In genomic region chr6:47275065-47275464, GRCm38 (mm10) we compare ENCODE assay signal across 30 mouse cellular contexts.
DNase-seq lines count a peak whose midpoint lies in the region; ATAC-seq lines count a peak whose summit lies in the region.
"Had no signal": no experiment of that assay in that cellular context is flagged by ENCODE, and none has a peak within 500 bp of the region (broad histone marks: within the 10 kb centered on the region; RNA-seq: fewer than 3 reads in every experiment).

No protein-coding gene starts in this region.

- no peak overlapping the region for H3K9ac ChIP-seq in midbrain, embryonic 13.5 days (replicated peaks)
- no peak overlapping the region for H3K9ac ChIP-seq in midbrain, embryonic 16.5 days (ENCODE audit: low read depth, low read length)
- H3K9ac ChIP-seq: embryonic facial prominence, embryonic 15.5 days; hindbrain, embryonic 12.5 days; limb, embryonic 12.5 days; liver, embryonic 15.5 days; lung, embryonic 15.5 days; midbrain, embryonic 15.5 days; neural tube, embryonic 13.5 days had no signal

- no peaks in the 10 kb centered on the region for H3K9me3 ChIP-seq in heart, embryonic 10.5 days
- no peaks in the 10 kb centered on the region for H3K9me3 ChIP-seq in midbrain, embryonic 13.5 days
- H3K9me3 ChIP-seq in midbrain, embryonic 16.5 days (replicated peaks; ENCODE audit: control insufficient read depth, low read length, poor library complexity, severe bottlenecking) = no peaks in the 10 kb centered on the region
- H3K9me3 ChIP-seq: embryonic facial prominence, embryonic 10.5 days; embryonic facial prominence, embryonic 15.5 days; hindbrain, embryonic 12.5 days; limb, embryonic 12.5 days; liver, embryonic 15.5 days; lung, embryonic 15.5 days; midbrain, embryonic 15.5 days; neural tube, embryonic 13.5 days had no signal

- no peak for ATAC-seq in midbrain, embryonic 13.5 days
- no peak for ATAC-seq in midbrain, embryonic 16.5 days
- ATAC-seq: forebrain, embryonic 14.5 days; inflammation-experienced regulatory T-cells, adult 6 months; midbrain, embryonic 15.5 days had no signal

- DNase-seq in heart, adult 11 months = peak; percentile 10
- DNase-seq in heart, embryonic 10.5 days (ENCODE audit: low spot score) = no peak
- DNase-seq in embryo, embryonic 11 days = peak; percentile 16
- no peak for DNase-seq in layer of hippocampus, adult 9-11 months
- DNase-seq in heart, postnatal 36 days = no peak
- DNase-seq: adrenal gland, adult 8-10 months; cerebellum, adult 11 months; cerebellum, adult 9-10 months; cerebellum, postnatal 36 days; gastrocnemius, adult 2 months; gastrocnemius, postnatal 36 days; heart, postnatal 14 days; kidney, adult 11 months; kidney, postnatal 14 days; lung, postnatal 36 days; right cerebral cortex, postnatal 14 days; thymus, postnatal 4 days had no signal

- H3K36me3 ChIP-seq in heart, embryonic 10.5 days = no peaks in the 10 kb centered on the region
- peaks cover 18% of the 10 kb centered on the region for H3K36me3 ChIP-seq in midbrain, embryonic 13.5 days
- no peaks in the 10 kb centered on the region for H3K36me3 ChIP-seq in midbrain, embryonic 16.5 days (ENCODE audit: control insufficient read depth, insufficient read depth, low read length)
- H3K36me3 ChIP-seq: embryonic facial prominence, embryonic 10.5 days; embryonic facial prominence, embryonic 15.5 days; hindbrain, embryonic 12.5 days; limb, embryonic 12.5 days; liver, embryonic 15.5 days; lung, embryonic 15.5 days; midbrain, embryonic 15.5 days had no signal

- H3K27ac ChIP-seq in heart, embryonic 10.5 days = no peak overlapping the region
- H3K27ac ChIP-seq in midbrain, embryonic 13.5 days = 0 out of 2 replicates have a peak overlapping the region, but pooled peaks have one; percentile 19
- no peak overlapping the region for H3K27ac ChIP-seq in midbrain, embryonic 16.5 days (ENCODE audit: low read length)
- H3K27ac ChIP-seq: embryonic facial prominence, embryonic 10.5 days; embryonic facial prominence, embryonic 15.5 days; gastrocnemius, adult 2 months; hindbrain, embryonic 12.5 days; limb, embryonic 12.5 days; liver, embryonic 15.5 days; lung, embryonic 15.5 days; midbrain, embryonic 15.5 days; neural tube, embryonic 13.5 days had no signal

- no peak overlapping the region for H3K4me3 ChIP-seq in heart, embryonic 10.5 days
- no peak overlapping the region for H3K4me3 ChIP-seq in midbrain, embryonic 13.5 days (replicated peaks)
- H3K4me3 ChIP-seq in midbrain, embryonic 16.5 days (ENCODE audit: low read depth, low read length) = no peak overlapping the region
- H3K4me3 ChIP-seq: embryonic facial prominence, embryonic 10.5 days; embryonic facial prominence, embryonic 15.5 days; gastrocnemius, adult 2 months; hindbrain, embryonic 12.5 days; limb, embryonic 12.5 days; liver, embryonic 15.5 days; lung, embryonic 15.5 days; midbrain, embryonic 15.5 days; myocyte; neural tube, embryonic 13.5 days had no signal

- no peaks in the 10 kb centered on the region; the same call in none of the 2 replicates for H3K4me1 ChIP-seq in heart, embryonic 10.5 days
- H3K4me1 ChIP-seq in midbrain, embryonic 13.5 days (replicated peaks) = peaks cover 41% of the 10 kb centered on the region
- peaks cover 15% of the 10 kb centered on the region for H3K4me1 ChIP-seq in midbrain, embryonic 16.5 days (ENCODE audit: control insufficient read depth, insufficient read depth, low read length)
- H3K4me1 ChIP-seq: embryonic facial prominence, embryonic 15.5 days; liver, embryonic 15.5 days had no signal

- 63% methylated on average over 2 of the region's 2 CpGs for WGBS in heart, embryonic 10.5 days
- 17% methylated on average over 2 of the region's 2 CpGs for WGBS in midbrain, embryonic 13.5 days
- 17% methylated on average over 2 of the region's 2 CpGs for whole genome bisulfite sequencing in midbrain, embryonic 16.5 days

- intact Hi-C loops in heart, postnatal 36 days (cut with DNase I) = no loop called here

- H3K27me3 ChIP-seq in heart, embryonic 10.5 days (ENCODE audit: insufficient read depth, poor library complexity, severe bottlenecking) = no peaks in the 10 kb centered on the region
- peaks cover 2% of the 10 kb centered on the region; the same call in 1 of the 2 replicates for H3K27me3 ChIP-seq in midbrain, embryonic 13.5 days
- no peaks in the 10 kb centered on the region for H3K27me3 ChIP-seq in midbrain, embryonic 16.5 days (ENCODE audit: control insufficient read depth, insufficient read depth, low read depth, low read length)
- H3K27me3 ChIP-seq: embryonic facial prominence, embryonic 15.5 days; hindbrain, embryonic 12.5 days; liver, embryonic 15.5 days; lung, embryonic 15.5 days; midbrain, embryonic 15.5 days had no signal

- no peak overlapping the region for H3K4me2 ChIP-seq in midbrain, embryonic 13.5 days (replicated peaks)
- no peak overlapping the region for H3K4me2 ChIP-seq in midbrain, embryonic 16.5 days (ENCODE audit: low read length)
- H3K4me2 ChIP-seq: embryonic facial prominence, embryonic 15.5 days; hindbrain, embryonic 12.5 days; limb, embryonic 12.5 days; liver, embryonic 15.5 days; lung, embryonic 15.5 days; midbrain, embryonic 15.5 days; neural tube, embryonic 13.5 days had no signal

Comparison
In these comparisons a context has a peak if more than half of its experiments do, and no peak if none do; other contexts are left out.
1. DNase-seq: peak in heart, adult 11 months (single experiment) and embryo, embryonic 11 days (single experiment); none in heart, embryonic 10.5 days (single experiment), layer of hippocampus, adult 9-11 months (single experiment) and heart, postnatal 36 days (0 of 2).